Mouse (Mus musculus) CH12.LX (cell line): Measurements from ENCODE around the gene Tmem50b. TPM values are rescaled to one million over a fixed set of nuclear protein-coding genes. Genes with fewer than 3 reads are reported as not detected.

ENCODE experiments used
- DNase-seq: peaks from one replicate; pipeline ENCODE4 v3.0.0-alpha.2; 2013; ENCODE audit errors: extremely low read depth
- H3K27ac ChIP-seq: 2 replicates; pipeline ENCODE4 v1.5.1; 2012; ENCODE audit warnings: low read depth, mild to moderate bottlenecking, control low read depth, moderate library complexity; ENCODE audit not compliant: insufficient read depth
- H3K27me3 ChIP-seq: replicated peaks from 2 replicates; pipeline ENCODE3; 2012; ENCODE audit warnings: inconsistent platforms
- H3K36me3 ChIP-seq, 2 experiments: replicated peaks in 1 of 2; 2 replicates each; pipeline versions ENCODE3 to v1.6.1; 2012; ENCODE audit warnings: inconsistent platforms in 1 of 2, low read length in 1 of 2, mild to moderate bottlenecking in 1 of 2, mixed read lengths in 1 of 2, moderate library complexity in 1 of 2; ENCODE audit not compliant: control insufficient read depth in 1 of 2, insufficient read depth in 1 of 2
- H3K4me1 ChIP-seq, 2 experiments: 2 replicates each; pipeline ENCODE4 v1.6.1; 2012; ENCODE audit warnings: inconsistent platforms in 1 of 2, moderate library complexity in 1 of 2; ENCODE audit not compliant: insufficient read depth in 2 of 2, control insufficient read depth in 1 of 2
- H3K4me2 ChIP-seq: 2 replicates; pipeline ENCODE4 v1.6.1; 2012; ENCODE audit warnings: low read depth, mild to moderate bottlenecking, control low read depth; ENCODE audit not compliant: poor library complexity, insufficient read depth, severe bottlenecking
- H3K4me3 ChIP-seq, 3 experiments: fragments of 150-350 bp in 1 of 3; sonication (generic) in 1 of 3; replicated peaks in 1 of 3; 2 replicates each; pipeline versions ENCODE3 to v1.5.1; 2011 to 2012; ENCODE audit warnings: low read depth in 2 of 3, low read length in 2 of 3, mild to moderate bottlenecking in 2 of 3, moderate library complexity in 2 of 3, control low read depth in 1 of 3, improper control_type of control experiment in 1 of 3, inconsistent platforms in 1 of 3, mixed read lengths in 1 of 3; ENCODE audit not compliant: poor library complexity in 1 of 3
- H3K79me2 ChIP-seq: replicated peaks from 2 replicates; pipeline ENCODE4 v1.6.1; 2012; ENCODE audit warnings: mild to moderate bottlenecking, moderate library complexity; ENCODE audit not compliant: control insufficient read depth, poor library complexity, insufficient read depth, severe bottlenecking; ENCODE audit errors: extremely low read depth
- H3K9ac ChIP-seq: 2 replicates; pipeline ENCODE4 v1.6.1; 2012; ENCODE audit warnings: low read depth, mild to moderate bottlenecking, control low read depth, moderate library complexity; ENCODE audit not compliant: insufficient read depth
- H3K9me3 ChIP-seq: replicated peaks from 2 replicates; pipeline ENCODE3; 2012; ENCODE audit warnings: low read length, inconsistent platforms, mixed read lengths
- CHD1 ChIP-seq: IDR thresholded peaks from 2 replicates; pipeline ENCODE4 v1.6.1; 2012; ENCODE audit warnings: low read depth, low read length, improper control_type of control experiment, inconsistent platforms
- CHD2 ChIP-seq: IDR thresholded peaks from 2 replicates; pipeline ENCODE4 v1.6.1; 2011; ENCODE audit warnings: low read length, improper control_type of control experiment
- E2F4 ChIP-seq: IDR thresholded peaks from 2 replicates; pipeline ENCODE4 v1.6.1; 2011; ENCODE audit warnings: low read depth, low read length, improper control_type of control experiment; ENCODE audit not compliant: insufficient replicate concordance
- EP300 ChIP-seq: IDR thresholded peaks from 2 replicates; pipeline ENCODE4 v1.6.1; 2011; ENCODE audit warnings: low read length, improper control_type of control experiment
- JUND ChIP-seq: conservative IDR thresholded peaks from 2 replicates; pipeline ENCODE4 v1.6.1; 2011; ENCODE audit warnings: low read depth, low read length, improper control_type of control experiment
- MYC ChIP-seq: IDR thresholded peaks from 2 replicates; pipeline ENCODE4 v1.6.1; 2011; ENCODE audit warnings: low read depth, mild to moderate bottlenecking, improper control_type of control experiment, low read length
- RAD21 ChIP-seq: IDR thresholded peaks from 2 replicates; pipeline ENCODE4 v1.6.1; 2011; ENCODE audit warnings: low read depth, mild to moderate bottlenecking, low read length, improper control_type of control experiment, moderate library complexity
- TCF12 ChIP-seq: IDR thresholded peaks from 2 replicates; pipeline ENCODE4 v1.6.1; 2014; ENCODE audit warnings: low read depth, mild to moderate bottlenecking, inconsistent platforms, low read length, improper control_type of control experiment
- UBTF ChIP-seq: IDR thresholded peaks from 2 replicates; pipeline ENCODE4 v1.6.1; 2012; ENCODE audit warnings: low read depth, mild to moderate bottlenecking, inconsistent platforms, low read length, improper control_type of control experiment, moderate library complexity
- dilution Hi-C: fragments of 300-500 bp; cut with MboI; formaldehyde crosslinking; loops from 2 replicates; pipeline ENCODE4 v1.14.3; 2020; ENCODE audit warnings: low sequenced_read_pairs; ENCODE audit not compliant: extremely low pct_unique_long_range_greater_than_20kb, extremely low pct_ligation_motif_present
- in situ Hi-C: fragments of 300-500 bp; cut with MboI; formaldehyde crosslinking; loops from 3 replicates; pipeline ENCODE4 v1.14.3; 2019; ENCODE audit warnings: low sequenced_read_pairs, low pct_ligation_motif_present, low pct_unique_long_range_greater_than_20kb, mixed read lengths
- polyA plus RNA-seq: library from polyadenylated mRNA; unstranded; fragments of >175 nt; gene quantifications from 2 replicates; pipeline ENCODE4 v1.2.1, GENCODE M21; 2012; ENCODE audit warnings: low read depth; ENCODE audit not compliant: insufficient read length
- total RNA-seq, 2 experiments: library from RNA; depleted of rRNA; stranded (reverse); fragments of 300-350 nt in 1 of 2; fragments of >200 nt in 1 of 2; gene quantifications; 2 replicates each; pipeline ENCODE4 v1.2.3; 2012 to 2014

The Tmem50b gene
- total and polyA plus RNA-seq, 3 experiments, result 6.1 to 15.9 (median 12.7) TPM

- H3K36me3 ChIP-seq, result peaks cover 71 to 94% of the 10 kb centered on the region in 2 experiments
- H3K9ac ChIP-seq, result no peak overlapping the region
- H3K4me3 ChIP-seq, result no peak overlapping the region
- H3K4me2 ChIP-seq, result no peak overlapping the region
- H3K27me3 ChIP-seq, result no peaks in the 10 kb centered on the region
- TF ChIP-seq JUND (no peak), MYC (no peak), CHD1 (no peak), UBTF (no peak), E2F4 (no peak), RAD21 (no peak)
- H3K79me2 ChIP-seq, result peaks cover 24% of the 10 kb centered on the region
- dilution Hi-C loops, result no loop called here
- DNase-seq, result no peak
- in situ Hi-C loops, result loop anchor here (5.0 kb wide), 1 partner anchor 44 kb away; no protein-coding TSS in a partner anchor
- H3K27ac ChIP-seq, result no peak overlapping the region
- H3K9me3 ChIP-seq, result no peaks in the 10 kb centered on the region
- peaks cover 8 to 47% of the 10 kb centered on the region in 2 experiments for H3K4me1 ChIP-seq
Observed at GRCm38 (mm10) chr16:91556659-91557058, 40.9 kb downstream of the Tmem50b start.

DNA sequence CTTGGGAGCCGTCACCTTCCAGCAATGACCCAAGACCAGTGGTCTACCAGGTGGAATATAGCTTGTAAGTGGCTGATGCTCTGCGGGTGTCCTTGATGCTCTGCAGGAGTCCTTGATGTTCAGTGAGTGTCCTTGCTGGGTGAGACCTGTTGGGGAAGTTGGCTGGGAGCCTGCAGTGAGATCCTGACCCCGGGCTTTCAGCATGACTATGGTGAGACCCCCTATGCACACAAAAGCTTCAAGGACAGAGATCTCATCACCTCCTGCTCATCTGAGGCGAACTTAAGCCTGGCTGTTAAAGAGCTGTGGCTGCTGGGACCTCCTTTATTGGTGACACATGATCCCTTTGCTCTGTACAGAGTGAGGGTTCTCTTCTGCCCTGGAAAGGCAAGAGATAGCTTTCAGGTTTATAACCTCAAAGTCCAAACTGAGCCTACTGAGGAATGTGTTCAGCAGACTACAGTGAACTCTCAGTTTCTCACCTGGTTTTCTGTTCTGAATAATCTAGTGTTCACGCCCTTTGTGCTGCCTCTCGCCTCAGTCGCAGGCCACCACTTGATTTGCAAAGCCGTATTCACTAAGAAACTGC is 42.5 kb downstream of the Tmem50b start:
- dilution Hi-C loops, result no loop called here

GRCm38 (mm10) chr16:91553625-91554024 is 44.0 kb downstream of the Tmem50b start:
- no peaks in the 10 kb centered on the region for H3K9me3 ChIP-seq
- no peak overlapping the region for H3K4me3 ChIP-seq
- H3K4me1 ChIP-seq, result peaks cover 13 to 54% of the 10 kb centered on the region in 2 experiments
- H3K9ac ChIP-seq, result no peak overlapping the region
- dilution Hi-C loops, result no loop called here
- no peak overlapping the region for H3K4me2 ChIP-seq
- H3K27me3 ChIP-seq, result no peaks in the 10 kb centered on the region
- H3K79me2 ChIP-seq, result peaks cover 51% of the 10 kb centered on the region
- in situ Hi-C loops, result no loop called here
- no peak overlapping the region for H3K27ac ChIP-seq
- H3K36me3 ChIP-seq, result peaks cover 62 to 82% of the 10 kb centered on the region in 2 experiments
- DNase-seq, result no peak
- 0 out of 2 replicates have a peak, but pooled peaks have one; percentile 10 for TF ChIP-seq TCF12
- TF ChIP-seq JUND, result no peak

More for the DNA sequence above, 42.5 kb downstream of the Tmem50b start:
- TF ChIP-seq EP300 (0 out of 2 replicates have a peak, but pooled peaks have one; percentile 12), CHD2 (no peak)
- no peaks in the 10 kb centered on the region for H3K9me3 ChIP-seq
- no peak for DNase-seq
- no peaks in the 10 kb centered on the region for H3K27me3 ChIP-seq
- peaks cover 36% of the 10 kb centered on the region for H3K79me2 ChIP-seq
- H3K9ac ChIP-seq, result no peak overlapping the region
- in situ Hi-C loops, result loop anchor here (5.0 kb wide), 1 partner anchor 43 kb away; no protein-coding TSS in a partner anchor
- H3K4me3 ChIP-seq, result no peak overlapping the region
- H3K36me3 ChIP-seq, result peaks cover 72 to 92% of the 10 kb centered on the region in 2 experiments
- no peak overlapping the region for H3K4me2 ChIP-seq
- H3K4me1 ChIP-seq, result peaks cover 8 to 43% of the 10 kb centered on the region in 2 experiments; a peak in 2 of 4 replicates
- H3K27ac ChIP-seq, result no peak overlapping the region
